Mouse (Mus musculus): ENCODE results near the gene Sacs. TPM values are rescaled to one million over a fixed set of nuclear protein-coding genes. Genes with fewer than 3 reads are reported as not detected.

The Sacs gene
- polyA plus RNA-seq, 1 experiment from 2014 or later, result 4.0 TPM

GRCm38 (mm10) chr14:61288606-61289286 is 150.5 kb downstream of the Sacs start:
- Histone ChIP-seq H3K9me3 (replicated peaks) (no peaks in the 10 kb centered on the region), H3K4me1 (replicated peaks) (peaks cover 5% of the 10 kb centered on the region; the same call in 1 of the 2 replicates), H3K4me3 (no peak overlapping the region), H3K27me3 (no peaks in the 10 kb centered on the region), H3K27ac (no peak overlapping the region), H3K9ac (no peak overlapping the region), H3K36me3 (no peaks in the 10 kb centered on the region), H3K4me2 (peak overlapping the region; percentile 16; the same call in 1 of the 2 replicates)
- no peak for ATAC-seq (replicated peaks; ENCODE audit: insufficient number of reproducible peaks, insufficient read depth, low FRiP score, low read depth)
- 54% methylated on average over 19 of the region's 19 CpGs for WGBS

Other genes with a start within 250 kb of the Sacs start
- gene Tnfrsf19, start 92.0 kb upstream of the Sacs start, polyA plus RNA-seq (2015; fragmentation: Nextera tagmentation; extraction: Ambion mirVana), result 16.7 and 22.8 TPM in 2 replicates
- gene Sgcg, start 120.0 kb downstream of the Sacs start, polyA plus RNA-seq (2015; fragmentation: Nextera tagmentation; extraction: Ambion mirVana), result 51.0 and 59.1 TPM in 2 replicates
- gene Arl11, start 171.3 kb downstream of the Sacs start, polyA plus RNA-seq (2015; fragmentation: Nextera tagmentation; extraction: Ambion mirVana), result 0.53 and 1.3 TPM in 2 replicates
- 4.1 and 4.7 TPM in 2 replicates for gene Ebpl, start 222.0 kb downstream of the Sacs start, polyA plus RNA-seq (2015; fragmentation: Nextera tagmentation; extraction: Ambion mirVana)

Data from heart, embryonic 15.5 days (tissue).